Mouse (Mus musculus) kidney, adult 2 months (tissue): ENCODE data around the gene Pik3ca.

ENCODE experiments used
- CTCF ChIP-seq: fragments of 200-500 bp; conservative IDR thresholded peaks from 2 replicates; pipeline ENCODE4 v1.5.1; 2011; ENCODE audit warnings: low read depth, mild to moderate bottlenecking, control low read depth, low read length, moderate library complexity, mixed read lengths; ENCODE audit not compliant: insufficient read depth, insufficient read length
- POLR2A ChIP-seq: fragments of 200-500 bp; IDR thresholded peaks from one replicate; pipeline ENCODE4 v1.6.1; 2011; ENCODE audit warnings: low read depth, low read length, control low read depth

DNA sequence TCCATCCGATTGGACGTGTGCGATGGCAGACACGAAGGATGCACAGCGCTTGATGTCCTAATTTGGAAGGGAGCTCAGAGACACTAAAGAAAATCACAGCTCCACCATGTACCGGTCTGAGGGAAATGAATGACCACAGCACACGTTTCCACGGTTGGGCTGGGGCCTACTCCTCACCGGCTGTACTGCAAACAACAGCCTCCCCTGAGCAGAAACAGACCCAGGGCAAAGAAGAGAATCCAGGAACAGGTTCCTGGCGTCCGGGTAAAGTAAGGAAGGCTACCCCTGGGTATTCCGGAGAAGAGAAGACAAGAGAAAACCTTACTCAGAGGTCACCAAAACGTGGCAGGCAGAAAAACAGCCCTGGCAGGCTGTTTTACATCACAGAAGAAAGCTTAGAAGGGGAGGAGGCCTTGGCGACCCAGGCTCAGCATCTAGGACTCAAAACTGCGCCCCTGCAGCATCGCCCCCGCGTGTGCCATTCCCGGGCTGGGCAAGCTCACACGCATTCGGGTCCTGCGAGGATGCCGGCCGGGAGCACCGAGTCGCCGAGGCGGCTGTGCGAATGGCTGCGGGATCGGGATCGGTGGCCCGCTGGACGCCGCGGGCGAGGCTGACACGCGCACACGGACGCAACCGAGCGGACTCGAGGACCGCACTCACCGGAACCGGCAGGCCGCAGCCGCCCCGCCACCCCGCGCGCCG lies 32.5 kb upstream of the Pik3ca start:
- TF ChIP-seq CTCF (no peak), POLR2A (no peak)
